Mouse (Mus musculus) heart, postnatal 4 days (tissue): ENCODE results near the gene Pamr1. TPM values are rescaled to one million over a fixed set of nuclear protein-coding genes. Genes with fewer than 3 reads are reported as not detected.

Experiments used
- DNase-seq: peaks from one replicate; pipeline ENCODE4 v3.0.0; 2021
- total RNA-seq, 2 experiments: library from RNA; stranded (reverse); gene quantifications; 2 replicates each; pipeline ENCODE4 v1.2.3; 2021

Gene Pamr1
- total RNA-seq: 1 to 10 TPM; 4.6 to 6.4 TPM

DNA sequence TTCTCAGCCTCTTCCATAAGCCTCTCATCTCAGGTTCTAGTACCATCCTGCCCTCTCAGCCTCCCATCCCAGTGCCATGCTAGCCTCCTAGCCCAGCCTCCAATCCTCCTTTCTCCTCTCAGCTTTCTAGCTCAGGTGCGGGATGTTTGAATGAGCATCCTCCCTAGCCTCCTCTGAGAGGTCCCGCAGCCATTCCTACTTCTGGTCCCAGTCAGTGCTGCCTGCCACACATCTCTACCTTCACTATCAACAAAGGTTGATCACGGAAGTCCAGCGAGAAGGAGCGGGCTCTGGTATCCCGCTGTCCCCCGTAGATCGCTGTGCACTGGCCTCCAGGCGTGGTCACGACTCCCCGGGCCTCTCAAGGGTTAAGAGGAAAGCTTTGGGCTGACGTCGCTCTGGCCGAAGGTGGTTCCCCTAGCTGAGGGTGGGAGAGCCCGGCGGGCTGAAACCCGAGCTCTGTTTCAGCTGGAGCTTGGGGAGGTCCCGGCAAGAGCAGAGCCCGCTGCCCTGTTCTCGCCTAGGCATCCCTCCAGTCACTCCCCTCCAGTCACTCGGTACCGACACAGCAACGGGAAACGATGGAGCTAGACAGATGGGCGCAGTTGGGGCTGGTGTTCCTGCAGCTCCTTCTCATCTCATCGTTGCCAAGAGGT, at the start of gene Pamr1:
Gene Pamr1 (plus strand): TSS at position 402 of the 656 bp plus-strand sequence.
- DNase-seq: peak; percentile 60

DNA sequence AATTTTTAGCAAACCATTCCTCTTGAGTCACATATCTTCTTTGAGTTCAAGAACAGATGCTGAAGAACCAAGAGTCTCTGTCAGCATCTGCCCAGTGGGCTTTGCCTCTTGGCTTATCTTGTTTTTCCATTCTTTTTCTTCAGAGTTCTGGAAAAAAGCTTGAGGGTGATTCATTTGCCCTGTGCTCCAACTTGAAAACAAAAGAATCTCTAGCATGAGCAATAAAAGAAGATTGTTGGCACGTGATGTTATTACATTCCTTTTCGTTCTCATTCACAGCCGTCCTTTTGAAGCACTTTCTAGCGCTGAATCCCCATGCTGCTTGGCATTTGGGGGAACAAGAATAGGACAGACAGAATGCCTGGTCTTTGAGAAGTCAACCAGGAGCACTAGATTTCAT, 42.2 kb upstream of the Pamr1 start:
- DNase-seq: no peak

DNA sequence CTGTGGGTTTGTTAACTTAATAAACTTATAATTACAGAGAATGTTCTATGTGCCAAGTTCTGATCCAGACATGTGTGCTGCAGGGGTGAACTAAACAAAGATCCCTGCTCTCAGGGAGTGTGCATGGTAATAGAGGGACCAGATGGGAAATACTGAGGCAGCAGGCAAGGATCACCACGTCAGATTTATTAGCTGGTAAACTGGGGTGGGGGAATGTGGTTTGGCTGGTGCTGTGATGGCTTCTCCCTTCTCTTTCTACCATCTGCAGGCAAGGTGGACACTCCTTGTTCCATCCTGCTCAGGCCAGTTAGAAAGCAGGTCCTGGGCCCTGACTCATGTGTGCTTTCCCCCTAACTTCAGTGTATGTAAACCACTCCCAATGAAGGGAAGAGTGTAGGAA, 41.7 kb upstream of the Pamr1 start:
- no peak for DNase-seq

DNA sequence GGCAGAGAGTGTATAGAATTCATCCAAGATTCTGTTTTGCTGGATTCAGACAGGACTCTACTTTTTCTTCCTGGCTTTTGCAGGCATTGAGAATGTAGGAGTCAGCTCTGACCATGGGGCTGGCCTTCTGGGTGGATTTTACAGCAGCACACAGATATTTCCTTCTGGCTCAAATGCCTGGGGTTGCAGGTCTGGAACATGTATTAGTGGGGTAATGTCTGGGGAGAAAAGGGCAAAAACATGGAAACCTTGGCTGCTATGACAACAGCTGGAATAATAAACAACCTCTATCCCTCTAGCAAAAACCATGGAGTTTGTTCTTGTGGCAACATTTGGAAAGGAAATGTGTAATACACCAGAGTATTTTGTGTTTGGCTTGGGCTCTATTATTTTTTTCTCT, 29.9 kb upstream of the Pamr1 start:
- DNase-seq: no peak

DNA sequence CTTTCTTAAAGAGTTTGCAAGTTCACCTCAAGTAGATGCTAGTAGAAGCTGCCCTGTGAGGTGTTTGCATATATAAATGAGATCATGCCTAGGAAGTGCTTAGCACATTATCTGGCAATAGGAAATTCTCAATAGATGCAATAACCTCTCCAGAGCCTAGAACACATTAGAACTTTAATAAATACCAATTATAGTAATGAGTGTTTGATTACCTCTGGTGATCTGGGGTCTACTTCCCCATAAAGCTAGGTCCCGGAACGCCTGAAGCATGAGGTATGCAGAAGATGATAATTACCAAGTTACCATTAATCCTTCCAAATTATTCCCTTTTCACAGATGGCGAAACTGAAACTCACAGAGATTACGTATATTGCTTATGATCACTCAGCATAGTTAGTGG, 22.2 kb upstream of the Pamr1 start:
- DNase-seq: no peak

DNA sequence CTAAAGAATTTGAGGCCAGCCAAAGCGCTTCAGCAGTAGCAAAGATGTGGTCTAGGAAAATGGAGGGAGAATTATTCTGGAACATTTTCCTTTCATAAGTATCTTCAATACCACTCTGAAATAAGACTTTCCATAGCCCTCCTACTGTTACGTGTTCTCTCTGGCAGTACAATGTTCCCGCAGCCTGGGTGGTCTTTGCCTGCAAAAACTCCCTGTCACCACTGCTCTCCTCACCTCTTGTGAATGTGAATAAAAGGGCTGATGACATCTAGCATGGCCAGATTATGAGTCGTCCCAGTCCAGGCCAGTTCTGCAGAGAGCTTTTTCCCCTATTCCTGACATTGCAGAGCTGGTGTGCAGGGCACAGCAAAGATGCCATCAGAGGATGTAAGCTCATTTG, 16.4 kb upstream of the Pamr1 start:
- DNase-seq: no peak

DNA sequence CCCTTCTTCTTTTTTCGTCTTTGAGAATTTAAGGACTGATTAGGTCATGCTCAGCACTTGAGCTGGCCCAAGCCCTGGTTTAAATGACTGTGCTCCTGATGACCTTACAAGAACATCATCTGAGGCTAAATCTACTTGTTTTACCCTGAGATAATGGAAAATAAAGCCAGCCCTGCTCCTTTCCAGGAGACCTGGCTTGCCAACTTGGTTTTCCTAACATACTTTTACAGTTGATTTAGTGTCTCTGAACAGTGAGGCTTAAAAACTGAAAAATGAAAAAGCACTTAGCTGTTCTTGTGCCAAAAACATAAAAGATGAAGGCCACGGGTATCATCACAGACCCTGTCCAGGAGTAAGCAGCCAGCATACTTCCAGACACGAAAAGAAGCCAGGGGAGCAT, 13.0 kb upstream of the Pamr1 start:
- DNase-seq: no peak

DNA sequence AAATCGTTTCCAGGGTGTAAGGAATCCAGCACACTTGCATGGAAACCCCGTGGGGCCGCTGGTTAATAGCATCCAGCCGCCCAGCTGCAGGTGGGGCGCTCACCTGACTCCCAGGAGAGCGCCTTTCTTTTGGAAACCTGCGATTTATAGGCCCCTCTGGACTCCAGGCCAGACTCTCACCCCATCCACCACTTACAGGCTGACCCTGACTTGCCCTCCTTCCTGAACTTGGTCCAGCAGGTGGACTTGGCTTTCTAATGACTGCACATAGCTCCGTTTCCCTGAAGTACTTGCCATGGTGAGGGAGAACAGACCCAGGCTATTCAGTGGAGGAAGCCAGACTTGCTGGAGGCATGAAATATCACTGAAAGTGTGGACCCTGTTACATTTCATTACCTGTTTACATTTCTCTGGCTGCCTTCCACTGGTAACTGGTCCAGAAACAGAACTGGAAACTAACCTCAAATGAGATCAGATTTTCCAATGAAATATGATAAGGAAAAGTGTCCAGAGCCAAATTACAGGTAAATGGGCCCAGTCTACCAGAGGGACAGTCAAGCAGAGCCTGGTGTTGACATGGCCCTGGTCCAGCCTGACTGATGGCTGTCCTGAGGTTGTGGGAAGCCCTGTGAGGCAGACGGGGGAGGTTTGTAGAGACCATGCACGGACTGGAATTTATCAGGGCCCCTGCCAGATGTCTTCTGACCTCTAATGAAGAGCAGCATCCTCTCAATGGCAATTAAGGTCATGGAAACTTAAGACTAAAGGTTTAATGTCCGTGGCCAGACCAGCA, 9.2 kb upstream of the Pamr1 start:
- DNase-seq: no peak

DNA sequence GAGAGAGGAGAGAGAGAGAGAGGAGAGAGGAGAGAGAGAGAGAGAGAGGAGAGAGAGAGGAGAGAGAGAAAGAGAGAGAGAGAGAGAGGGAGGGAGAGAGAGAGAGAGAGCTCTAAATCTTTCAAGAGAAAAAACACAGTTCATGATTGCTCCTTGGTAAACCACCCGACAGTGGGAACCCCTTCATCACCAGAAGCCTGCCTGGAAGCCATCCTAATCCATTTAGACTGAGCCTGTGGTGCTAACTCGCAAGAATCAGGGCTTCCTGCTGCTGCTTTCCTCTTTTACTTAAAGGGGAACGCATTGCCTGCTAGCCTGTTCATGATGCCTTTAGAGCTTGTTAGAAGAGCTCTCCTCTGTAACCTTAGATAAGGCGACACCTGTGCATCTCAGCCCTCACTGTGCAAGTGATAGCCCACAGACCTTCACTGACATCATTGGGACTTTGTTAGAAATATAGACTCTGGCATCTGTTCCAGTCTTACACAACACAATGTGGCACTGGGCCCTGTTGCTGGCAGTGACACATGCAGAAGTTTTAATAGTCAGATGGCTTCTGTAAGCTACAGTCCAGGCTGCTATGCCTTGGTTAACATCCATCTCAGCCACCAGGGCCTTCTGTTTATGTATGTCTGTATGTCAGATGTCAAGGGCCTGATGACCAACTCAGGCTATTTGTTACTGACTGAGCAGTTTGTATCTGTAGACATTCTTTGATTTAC, 8.2 kb upstream of the Pamr1 start:
- DNase-seq: no peak

DNA sequence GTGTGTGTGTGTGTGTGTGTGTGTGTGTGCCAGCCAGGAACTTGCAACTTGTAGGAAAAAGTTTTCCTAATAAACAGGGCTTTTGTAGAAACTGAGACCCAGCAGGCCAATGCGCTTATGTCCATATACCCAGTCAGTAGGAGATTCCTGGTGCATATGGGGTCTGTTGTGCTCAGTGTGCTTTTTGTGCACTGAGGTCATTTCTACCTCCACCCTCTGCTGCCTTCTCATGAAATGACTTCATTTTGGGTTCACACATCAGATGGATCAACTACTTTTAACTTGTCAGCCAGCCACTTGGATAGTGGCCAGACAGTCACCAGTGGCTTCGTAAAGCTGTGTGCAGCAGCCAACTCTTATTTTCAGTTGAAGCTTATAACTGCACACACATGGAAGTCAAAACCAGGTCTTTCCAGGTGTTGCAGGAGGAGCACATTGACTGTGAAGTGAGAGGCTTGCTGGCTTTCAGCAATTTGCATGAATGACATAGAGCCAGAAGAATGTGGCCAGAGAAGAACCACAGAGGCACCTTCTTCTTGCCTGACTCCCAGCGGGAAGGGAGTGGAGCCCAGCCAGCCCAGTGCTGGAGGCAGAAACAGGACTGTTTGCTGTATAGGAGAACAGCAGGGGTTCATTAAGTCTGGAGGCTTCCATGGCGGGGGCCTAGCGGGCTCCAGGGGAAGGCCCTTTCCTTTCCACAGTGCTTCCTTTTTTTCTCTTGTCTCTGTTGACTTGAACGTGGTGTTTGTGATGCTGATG, 5.7 kb upstream of the Pamr1 start:
- DNase-seq: peak; percentile 41

DNA sequence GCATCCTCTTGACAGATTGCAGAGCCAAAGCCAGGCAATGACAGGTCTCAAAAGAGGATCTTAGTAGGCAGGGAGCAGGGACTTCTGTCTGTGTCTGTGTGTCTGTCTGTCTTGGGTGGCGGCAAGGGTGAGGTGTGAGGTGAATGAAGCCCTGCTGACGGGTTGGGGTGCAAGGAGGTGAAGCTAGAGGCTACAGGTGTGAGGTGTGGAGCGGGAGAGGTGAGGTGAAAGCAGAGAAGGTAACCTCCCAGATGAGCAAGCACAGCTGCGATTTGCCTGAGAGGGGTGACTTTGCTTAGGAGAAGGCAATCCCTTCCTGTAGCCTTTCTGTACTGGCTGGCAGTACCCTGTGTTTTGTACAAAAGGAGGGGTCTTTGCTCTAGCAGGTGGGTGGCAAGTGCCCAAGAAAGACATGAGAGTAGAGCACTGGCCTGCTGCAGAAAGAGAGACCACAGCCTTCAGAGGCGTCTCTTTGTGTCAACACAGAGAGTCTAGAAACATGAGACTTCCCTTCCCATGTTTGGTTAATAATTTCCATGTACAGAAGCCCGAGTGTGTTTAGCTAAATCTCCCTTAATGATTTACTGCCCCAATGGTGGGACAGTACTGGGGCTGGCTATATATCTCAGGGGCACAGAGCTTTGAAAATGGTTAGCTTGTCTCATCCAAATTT, 1.2 kb downstream of the Pamr1 start:
- no peak for DNase-seq

DNA sequence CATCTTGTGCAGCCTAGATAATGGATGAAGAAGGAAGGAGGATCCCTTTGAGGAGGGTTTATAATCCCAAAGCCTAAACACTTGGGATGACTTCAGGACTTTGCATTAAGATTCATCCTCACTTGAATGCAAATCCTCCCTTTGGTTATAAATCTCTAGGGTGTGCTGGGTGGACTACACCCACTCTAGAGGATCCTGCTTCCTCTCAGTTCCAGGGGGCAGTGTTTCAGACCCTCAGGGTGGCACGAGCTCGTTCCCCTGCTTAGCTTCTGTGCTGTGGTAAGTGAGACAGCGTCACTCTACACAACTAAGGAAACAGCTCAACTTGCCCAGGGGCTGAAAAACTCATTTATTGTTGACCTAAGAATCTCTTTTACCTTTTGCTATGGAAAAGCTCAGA, 1.8 kb downstream of the Pamr1 start:
- no peak for DNase-seq

DNA sequence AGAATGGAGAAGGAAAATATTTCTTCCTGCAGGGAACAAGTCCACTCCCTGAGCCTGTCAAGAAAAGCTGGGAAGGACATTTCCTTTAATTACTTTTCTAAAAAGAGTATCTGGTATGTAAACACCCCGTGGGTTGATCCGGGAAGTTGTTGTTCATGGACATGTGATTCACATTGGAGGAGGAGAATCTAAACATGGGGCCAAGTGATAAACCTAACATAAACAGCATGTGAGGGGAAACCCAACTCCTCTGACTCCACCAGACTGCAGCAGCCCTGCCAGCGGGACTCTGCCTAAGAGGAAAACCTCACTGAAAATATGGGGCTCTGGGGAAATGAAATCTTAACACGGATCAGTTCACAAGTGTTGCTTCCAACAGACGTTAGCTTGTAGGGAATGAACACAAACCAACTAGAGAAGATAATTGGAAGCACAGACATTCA, 2.3 kb downstream of the Pamr1 start:
- no peak for DNase-seq

DNA sequence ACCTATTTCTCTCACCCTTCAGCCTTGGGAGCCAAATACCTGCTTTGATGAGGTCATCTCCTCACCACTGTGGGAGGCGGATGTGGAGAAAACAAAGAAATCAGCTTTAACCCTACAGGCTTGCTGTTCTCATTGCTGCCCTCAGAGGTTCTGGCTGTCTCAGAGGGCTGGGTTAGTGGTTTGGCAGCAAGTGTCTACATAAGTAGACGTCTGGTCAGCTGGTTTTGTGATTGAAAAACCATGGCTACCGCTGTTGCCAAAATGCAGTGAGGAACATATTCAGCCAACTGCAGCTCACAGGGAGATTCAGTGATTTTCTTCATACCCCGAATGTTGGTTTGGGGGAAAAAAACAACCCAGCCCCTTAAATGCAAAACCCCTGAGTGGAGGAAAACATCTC, 7.3 kb downstream of the Pamr1 start:
- DNase-seq: no peak

DNA sequence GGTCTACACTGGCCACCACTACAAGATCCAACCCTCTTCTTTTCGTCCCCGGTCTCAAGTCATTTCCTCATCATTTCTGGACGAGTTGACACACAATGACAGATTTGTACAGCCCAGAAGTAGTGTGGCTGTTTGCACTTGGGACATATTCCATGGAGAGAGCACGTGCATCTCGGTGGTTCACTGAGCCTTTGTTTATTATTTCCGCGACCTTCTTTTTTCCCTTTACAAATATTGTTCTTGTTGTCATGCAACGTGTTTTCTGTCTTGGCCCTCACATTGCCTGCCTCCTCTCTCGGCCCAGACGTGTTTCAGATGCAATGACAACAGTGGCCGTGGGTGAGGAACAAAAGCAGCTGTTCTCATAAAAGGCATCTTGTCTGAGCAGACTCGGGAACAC, 9.2 kb downstream of the Pamr1 start:
- no peak for DNase-seq

DNA sequence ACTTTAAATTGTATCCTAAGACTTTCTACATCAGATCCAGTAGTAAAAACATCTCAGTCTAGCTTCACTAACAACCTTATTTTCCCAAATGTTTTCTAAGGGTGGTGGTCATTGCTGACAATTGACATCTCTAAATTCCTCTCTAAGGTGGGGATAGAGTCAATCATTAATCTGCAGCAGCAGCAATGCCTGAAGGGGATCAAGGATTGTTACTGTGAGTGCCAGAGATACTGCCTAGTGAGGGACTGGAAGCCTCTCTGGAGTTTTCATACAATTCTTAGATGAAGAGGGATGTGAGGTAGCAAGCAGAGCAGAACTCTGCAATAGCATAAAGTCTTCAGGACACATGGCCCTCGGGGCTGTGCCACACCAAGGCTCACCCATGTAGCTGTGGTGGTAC, 14.0 kb downstream of the Pamr1 start:
- DNase-seq: no peak

DNA sequence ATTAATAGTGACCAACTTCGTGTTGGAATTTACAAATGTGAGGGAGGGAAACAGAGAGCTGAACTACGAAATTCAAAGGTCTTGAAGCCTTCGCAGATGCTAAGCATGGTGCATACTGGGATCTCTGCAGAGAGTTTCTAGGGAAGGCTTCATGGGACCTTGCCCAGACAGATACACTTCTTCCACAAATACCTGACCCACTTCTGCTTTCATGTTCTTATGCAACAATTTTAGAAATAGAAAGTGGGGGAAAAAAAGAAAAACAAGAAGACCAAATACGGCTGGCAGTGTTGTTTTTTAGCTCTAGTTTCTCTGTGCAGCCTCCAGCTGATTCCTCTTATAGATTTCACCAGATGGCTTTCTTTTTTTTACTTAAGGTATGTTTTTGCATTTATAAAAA, 29.4 kb downstream of the Pamr1 start:
- DNase-seq: no peak

DNA sequence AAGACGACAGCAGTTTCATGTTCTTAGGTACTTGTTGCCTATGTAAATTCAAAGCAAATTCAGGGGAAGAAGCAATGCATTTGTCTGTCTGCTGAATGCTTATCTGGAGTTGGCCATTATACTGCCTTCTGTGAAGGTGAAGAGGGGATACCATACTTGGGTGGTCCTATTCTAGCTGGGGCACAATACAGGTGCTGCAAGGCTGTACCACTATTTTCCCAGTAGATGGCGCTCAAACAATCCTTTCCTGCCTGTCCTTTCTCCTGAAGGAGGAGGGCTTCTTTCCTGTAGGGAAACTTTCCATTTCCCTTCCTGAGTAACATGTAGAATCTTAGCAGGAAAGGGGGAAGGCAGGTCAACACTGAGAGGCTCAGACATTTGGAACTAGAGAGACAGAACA, 40.2 kb downstream of the Pamr1 start:
- DNase-seq: peak; percentile 27

DNA sequence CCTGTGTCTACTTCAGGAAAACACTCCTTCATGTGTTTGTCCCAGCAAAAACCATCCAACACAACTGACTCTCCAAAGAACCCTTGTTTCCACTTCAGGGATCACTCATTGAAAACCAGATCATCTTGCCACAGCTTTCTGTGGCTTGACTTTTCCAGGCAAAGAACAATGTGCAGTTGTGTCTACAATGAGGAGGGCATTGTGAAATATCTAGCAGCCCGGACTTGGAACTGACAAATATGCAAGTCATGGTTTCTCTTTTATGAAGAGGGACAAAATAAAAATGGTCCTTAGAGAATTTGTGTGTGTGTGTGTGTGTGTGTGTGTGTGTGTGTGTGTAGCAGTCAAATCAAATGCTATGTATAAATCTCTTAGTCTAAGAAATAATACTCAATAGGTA, 44.7 kb downstream of the Pamr1 start:
- DNase-seq: no peak

DNA sequence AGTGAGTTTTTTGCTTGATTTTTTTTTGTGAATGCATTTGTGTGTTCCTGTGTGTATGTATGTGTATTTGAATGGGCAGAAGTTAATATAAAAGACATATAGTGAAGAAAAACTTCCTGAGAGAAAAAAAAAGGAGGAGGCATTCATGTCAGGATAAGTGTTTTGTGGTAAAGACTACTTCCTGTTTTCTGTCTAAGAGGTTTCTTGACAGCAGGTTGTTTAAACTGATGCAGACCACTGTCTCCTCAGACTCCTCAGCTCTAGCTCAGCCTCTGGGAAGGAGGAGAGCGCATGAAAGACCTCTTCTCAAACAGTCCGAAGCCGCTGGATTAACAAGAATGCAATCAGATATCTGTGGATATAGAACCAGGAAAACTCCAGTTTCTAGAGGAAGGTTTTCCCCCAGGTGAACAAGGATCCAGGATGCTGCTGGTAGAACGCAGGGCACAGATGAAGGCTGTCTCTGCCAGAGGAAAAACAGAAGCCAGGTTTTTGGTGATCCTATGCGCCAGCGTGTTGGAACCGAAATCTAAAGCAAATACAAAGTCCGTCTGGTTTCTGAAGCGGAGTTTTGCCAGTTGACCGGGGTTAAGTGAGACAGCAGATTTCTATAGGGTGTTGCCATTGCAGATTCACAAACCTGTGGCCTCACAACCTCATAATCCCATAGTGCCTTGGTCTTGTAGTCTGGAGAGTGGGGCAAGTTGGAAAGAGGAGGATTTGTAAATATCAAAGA, 45.8 kb downstream of the Pamr1 start:
- no peak for DNase-seq

DNA sequence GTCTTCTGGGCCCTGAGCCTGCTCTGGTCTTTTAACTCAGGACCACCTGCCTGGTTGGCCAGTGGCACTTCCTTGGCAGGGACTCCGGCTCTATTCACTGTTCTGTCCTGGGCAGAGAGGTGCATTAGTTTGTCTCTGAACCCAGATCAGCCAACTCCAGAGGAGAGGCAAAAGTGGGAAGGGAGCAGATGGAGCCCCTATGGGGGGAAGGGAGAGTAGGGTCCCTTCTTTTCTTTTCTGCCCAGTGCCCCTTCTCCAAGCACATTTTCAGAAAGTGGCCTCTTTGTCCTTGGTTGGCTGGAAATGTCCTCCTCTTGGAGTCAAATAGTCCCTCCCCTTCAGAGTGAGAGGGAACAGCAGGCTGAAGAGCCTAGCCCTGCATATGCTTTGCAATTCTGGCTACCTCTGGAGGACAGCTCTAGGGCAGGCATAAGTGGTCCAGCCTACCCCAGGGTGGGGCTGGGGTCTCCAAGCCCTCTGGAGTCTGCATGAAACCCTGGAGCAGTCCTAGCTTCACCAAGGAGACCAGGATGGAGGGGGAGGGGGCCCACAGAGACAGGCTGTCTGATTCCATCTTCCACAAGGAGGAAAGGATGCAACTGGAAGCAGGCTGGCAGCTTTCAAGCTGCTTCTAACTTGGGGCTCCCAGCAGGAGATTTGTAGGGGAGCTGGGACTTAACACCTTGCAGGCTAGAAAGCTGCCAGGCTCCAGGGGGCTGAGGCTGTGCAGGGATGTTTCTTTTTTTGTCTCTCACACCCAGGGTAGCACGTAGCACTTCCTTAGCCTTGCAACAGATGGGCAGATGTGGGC, 49.3 kb downstream of the Pamr1 start:
- no peak for DNase-seq
